Mouse (Mus musculus): ENCODE measurements around the gene H3f3a.

GRCm38 (mm10) chr1:180782906-180783579 lies 30.7 kb downstream of the H3f3a start:
- TF ChIP-seq CTCF (IDR thresholded peaks at IDR 0.05; ENCODE audit: borderline replicate concordance, extremely low read depth, insufficient read depth, insufficient read length) (no peak), POLR2A (IDR thresholded peaks at IDR 0.05; ENCODE audit: borderline replicate concordance, extremely low read depth, insufficient read depth, insufficient read length, poor library complexity, severe bottlenecking) (no peak)
